Mouse (Mus musculus) testis, adult 2 months (tissue): Measurements from ENCODE around the gene Galnt17.

Experiments
- CTCF ChIP-seq: fragments of 200-500 bp; IDR thresholded peaks from 2 replicates; pipeline ENCODE4 v1.5.1; 2012; ENCODE audit warnings: low read depth, mild to moderate bottlenecking, inconsistent platforms, low read length, moderate library complexity; ENCODE audit not compliant: control insufficient read depth, insufficient read depth, insufficient replicate concordance
- POLR2A ChIP-seq: fragments of 200-500 bp; IDR thresholded peaks from 2 replicates; pipeline ENCODE4 v1.6.1; 2012; ENCODE audit warnings: low read depth, mild to moderate bottlenecking, inconsistent platforms, low read length, moderate library complexity; ENCODE audit not compliant: control insufficient read depth

- TF ChIP-seq CTCF = no peak
- TF ChIP-seq POLR2A = no peak
Observed at GRCm38 (mm10) chr5:131134809-131135208, 173.5 kb downstream of the Galnt17 start.
